Mouse (Mus musculus) testis, postnatal 10 days (tissue): ENCODE data around the gene AF366264.
"Not testable (repeated sequence)": the region's sequence is repeated elsewhere in the genome, so short reads cannot be mapped to it uniquely, and the experiment has no call there.

Experiments
- DNase-seq: peaks from one replicate; pipeline ENCODE4 v3.0.0; 2021; ENCODE audit warnings: low spot score

Gene AF366264

DNA sequence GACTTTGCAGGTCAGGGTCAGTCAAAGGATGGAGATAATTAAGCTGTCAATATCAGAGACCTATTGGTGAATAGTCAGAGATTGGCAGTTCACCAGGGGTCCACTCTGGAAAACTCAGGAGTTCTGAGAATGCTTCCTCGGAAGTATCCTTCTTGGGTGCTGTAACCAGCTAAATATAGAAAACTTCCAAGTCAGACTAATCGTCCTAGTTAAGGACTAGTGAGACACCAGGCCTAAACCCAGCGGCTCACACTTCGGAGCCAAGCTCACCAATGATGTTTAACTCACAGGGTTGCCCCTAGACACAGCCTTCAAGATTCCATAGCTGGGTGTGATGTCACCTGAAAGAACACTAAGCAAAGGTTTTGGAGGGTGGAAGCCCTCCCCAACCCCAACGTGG, at the start of gene AF366264:
TSS of gene AF366264 (minus strand) at position 101 of the 400 bp plus-strand sequence.
- not testable (repeated sequence) for DNase-seq

DNA sequence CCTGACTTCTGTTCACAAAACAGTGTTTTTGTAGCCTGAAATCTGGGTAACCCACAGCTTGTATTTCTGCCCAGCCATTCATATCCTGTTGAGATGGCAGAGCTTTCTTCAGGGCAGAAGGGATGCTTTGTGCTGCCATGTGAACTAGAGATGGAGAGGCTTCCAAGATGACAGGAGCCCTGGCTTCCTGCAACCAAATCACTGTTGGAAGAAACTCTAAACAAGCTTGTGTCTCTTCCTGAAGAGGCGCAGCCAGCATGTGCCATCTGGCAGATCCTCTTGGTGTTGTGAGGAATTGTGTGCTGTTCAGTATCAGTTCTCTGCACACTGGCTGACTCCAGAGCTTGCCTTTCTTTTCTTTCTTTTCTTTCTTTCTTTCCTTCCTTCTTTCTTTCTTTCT, 5.1 kb upstream of the AF366264 start:
- not testable (repeated sequence) for DNase-seq

DNA sequence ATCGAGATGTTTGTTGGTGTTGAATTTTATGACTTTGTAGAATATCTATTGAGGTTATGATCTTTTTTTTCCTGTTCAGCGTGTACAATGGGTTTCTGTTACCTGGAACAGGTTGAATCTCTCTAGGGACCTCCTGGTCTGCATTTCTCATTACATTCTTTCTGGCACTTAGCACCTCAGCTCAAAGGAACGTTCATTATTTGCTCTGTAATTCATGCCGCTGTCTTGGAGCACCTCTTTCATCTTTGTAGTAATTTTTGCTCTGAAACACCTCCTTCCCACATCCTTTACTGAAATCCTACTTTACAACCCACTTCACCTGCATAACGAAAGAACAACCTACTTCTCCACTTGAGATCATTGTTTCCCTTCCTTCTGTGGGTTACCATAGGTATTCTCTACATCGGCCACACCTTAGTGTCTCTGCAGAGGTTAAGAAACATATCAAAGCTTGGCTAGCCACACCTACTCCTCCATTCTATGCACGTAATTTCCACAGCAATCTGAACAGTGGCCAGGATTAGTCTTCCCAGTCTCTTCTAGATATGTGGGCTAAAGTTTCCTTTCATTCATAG, 9.5 kb downstream of the AF366264 start:
- no peak for DNase-seq

DNA sequence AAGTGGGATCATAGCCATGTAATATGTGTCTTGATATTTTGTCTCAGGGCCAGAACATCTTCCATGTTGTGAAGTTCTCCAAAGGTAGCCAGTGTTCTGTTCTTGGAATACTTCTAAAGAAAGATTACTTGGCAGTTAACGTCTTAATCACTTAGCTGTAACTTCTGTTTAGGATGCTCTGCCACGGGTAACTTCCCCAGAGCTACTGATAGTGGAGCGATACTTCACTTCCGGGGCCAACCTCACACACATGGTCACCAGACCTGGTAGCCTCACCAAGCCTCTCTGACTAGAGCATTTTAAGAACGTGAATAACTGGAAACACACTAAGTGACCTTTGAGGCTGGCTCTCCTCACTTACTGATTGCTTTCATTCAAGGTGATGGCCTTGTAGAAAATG, 38.6 kb downstream of the AF366264 start:
- peak; percentile 7 for DNase-seq

DNA sequence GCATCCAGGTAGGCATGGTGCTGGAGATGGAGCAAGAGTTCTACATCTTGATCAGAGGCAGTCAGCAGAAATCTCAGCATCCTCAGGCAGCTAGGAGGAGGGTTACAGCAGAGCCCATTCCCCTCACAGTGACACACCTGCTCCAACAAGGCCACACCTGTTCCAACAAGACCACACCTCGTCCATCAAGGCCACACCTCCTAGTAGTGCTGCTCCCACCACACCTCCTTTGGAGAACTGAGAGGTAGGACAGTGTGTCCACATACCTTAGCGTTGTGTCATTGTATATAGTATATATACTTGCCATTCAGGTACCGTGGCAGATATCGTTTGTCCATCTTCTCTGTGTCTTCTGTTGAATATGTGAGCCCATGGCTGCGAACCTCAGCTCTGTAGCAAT, 40.5 kb downstream of the AF366264 start:
- peak; percentile 19 for DNase-seq

DNA sequence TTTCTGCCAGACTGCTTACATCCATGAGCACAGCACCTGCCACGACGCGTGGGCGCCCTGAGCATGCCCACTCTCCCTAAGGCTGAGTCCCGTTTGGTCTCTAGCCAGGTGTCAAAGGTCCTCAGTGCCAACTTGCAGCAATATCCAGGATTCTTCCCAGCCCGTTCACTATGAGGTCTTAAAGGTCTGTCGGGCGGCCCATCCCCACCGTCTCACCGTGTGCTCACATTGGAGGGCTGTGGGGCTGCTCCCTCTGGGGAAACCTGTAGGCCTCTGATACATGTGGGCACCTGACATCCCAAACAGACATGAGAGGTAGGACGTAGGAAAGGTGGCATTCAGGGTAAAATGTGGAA, 44.5 kb downstream of the AF366264 start:
- peak; percentile 36 for DNase-seq

DNA sequence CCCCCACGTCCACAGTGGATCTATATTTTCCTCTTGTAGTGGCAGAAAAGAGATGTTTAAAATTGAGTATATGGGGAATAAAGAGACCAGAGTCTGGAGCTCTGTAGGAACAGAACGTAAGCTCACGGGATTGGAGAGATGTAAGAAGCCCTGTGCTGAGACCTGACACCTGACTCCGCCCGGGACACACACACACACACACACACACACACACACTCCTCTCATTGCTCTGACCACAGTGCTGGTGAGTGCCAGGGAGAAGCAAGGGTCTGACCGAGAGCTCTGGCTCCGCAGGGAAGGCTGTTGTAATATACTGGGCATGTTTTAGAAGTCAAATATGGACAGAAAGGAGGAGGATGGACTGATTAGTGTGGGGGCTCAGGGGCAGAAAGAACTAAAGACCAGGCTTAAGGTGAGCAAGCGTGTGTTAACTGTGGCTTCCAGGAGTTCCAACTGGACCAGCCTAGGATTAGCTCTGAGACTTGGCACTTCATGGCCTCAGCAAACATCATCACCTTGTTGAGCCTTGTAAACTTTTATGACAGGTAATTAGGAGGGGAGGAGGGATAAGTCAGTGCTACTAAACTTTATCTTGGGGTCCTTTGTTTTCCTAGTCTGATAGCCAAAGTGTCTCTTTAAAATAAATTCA, 45.0 kb downstream of the AF366264 start:
- peak; percentile 32 for DNase-seq

DNA sequence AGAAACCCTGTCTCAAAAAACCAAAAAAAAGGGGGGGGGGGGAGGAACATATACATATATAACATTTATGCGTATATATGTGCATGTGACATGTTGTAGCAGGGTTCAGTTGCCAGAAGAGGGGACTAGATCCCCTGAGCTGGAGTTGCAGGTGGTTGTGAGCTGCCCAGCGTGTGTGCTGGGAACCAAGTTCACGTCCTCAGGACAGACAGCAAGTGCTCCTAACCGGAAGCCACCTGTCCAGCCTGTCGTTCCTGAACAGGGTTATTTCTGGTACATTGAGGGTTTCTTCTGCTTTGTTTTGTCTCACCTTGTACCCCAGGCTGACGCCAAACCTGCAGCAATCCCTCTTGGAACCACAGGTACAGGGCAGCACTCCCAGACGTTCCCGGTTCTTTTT, 48.6 kb downstream of the AF366264 start:
- peak; percentile 36 for DNase-seq

DNA sequence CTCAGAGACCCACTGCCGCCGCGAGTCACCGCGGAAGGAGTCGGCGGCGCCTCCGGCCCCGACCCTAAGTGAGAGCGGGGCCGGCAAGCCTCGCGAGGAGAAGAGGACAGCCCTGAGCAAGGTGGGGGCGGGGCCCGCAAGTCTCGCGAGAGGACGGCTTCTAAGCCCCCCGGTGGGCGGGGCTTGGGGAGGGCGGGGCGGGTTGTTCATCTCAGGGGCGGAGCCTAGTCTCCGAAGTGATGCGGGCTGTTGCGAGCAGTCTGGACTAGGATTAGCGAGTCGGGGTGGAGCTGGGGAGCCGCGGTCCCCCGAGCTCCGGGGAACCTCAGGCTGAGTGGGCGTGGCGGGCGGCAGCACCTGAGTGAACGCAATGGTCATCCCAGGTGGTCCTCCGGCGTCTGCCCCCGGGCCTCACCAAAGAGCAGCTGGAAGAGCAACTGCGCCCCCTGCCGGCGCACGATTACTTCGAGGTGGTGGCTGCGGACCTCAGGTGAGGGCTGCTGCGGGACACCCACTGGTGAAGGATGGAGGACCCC, 52.4 kb downstream of the AF366264 start:
- peak; percentile 100 for DNase-seq

DNA sequence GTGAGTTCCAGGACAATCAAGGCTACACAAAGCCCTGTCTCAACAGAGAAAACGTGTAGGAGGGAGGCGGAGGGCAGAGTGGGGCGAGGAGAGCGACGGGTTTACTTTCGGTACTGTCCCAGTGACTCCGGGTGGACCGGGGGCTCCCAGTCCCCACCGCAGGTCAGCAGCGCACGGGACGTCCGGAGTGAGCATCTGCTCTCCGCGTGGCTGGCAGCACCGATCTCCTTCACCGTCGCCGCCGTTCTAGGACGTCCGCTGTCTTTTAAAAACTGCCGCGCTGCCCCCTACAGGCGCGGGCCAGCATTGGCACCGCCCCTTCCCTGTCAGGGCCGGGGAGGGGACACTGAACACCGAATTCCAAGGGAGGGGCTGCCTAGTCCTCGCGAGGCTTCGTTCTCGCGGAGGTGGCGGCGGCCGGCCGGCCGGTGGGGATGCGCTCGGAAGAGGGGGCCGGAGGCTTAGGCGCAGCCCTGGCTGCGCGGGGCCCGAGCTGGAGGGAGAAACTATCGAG, 52.9 kb downstream of the AF366264 start, which contains the start of gene Upf3a:
TSS of gene Upf3a (plus strand) at position 366 of the 514 bp plus-strand sequence.
- DNase-seq: peak; percentile 94
